Mouse (Mus musculus): ENCODE results near the gene Tbrg1. TPM values are rescaled to one million over a fixed set of nuclear protein-coding genes. Genes with fewer than 3 reads are reported as not detected.

Tbrg1 gene
- total and polyA plus RNA-seq, 3 experiments, result 127 to 159 TPM; not detected in 1

DNA sequence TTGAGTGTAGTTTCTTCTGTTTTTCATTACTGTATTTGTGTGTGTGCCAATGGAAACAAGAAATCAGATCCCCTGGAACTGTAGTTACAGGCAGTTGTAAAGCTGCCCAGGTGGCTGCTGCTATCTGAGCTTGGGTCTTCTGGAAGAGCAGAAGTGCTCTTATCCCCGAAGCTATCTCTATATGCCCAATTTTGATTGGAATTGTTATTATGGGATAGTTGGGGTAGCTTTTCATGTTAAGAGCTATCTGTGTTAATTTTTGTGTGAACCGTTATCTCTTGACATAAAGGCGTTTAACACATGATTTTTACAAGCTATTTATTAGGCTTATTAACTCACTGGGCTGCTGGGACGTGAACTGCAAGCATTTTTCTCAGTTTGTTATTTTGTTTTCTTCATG lies 47.6 kb downstream of the Tbrg1 start:
- Histone ChIP-seq H3K4me1 (ENCODE audit: control insufficient read depth in 1 of 2, insufficient read depth in 2 of 2, low read length in 2 of 2) (peaks cover 17 to 27% of the 10 kb centered on the region in 2 experiments), H3K27ac (ENCODE audit: control insufficient read depth, low read depth, low read length) (no peak overlapping the region), H3K79me2 (ENCODE audit: control insufficient read depth, insufficient read depth, low read length, poor library complexity) (no peaks in the 10 kb centered on the region; the same call in 1 of the 2 replicates), H3K4me3 (ENCODE audit: control insufficient read depth in 1 of 2, insufficient read depth in 1 of 2, low read depth in 2 of 2, low read length in 2 of 2) (no peak overlapping the region), H3K27me3 (ENCODE audit: control insufficient read depth in 1 of 2, insufficient read depth in 2 of 2, low read length in 2 of 2) (no peaks in the 10 kb centered on the region), H3K9me3 (replicated peaks; ENCODE audit: insufficient read depth, low read length) (no peaks in the 10 kb centered on the region), H3K9ac (ENCODE audit: control insufficient read depth, low read depth, low read length, poor library complexity, severe bottlenecking) (no peak overlapping the region), H3K36me3 (ENCODE audit: control insufficient read depth in 1 of 2, insufficient read depth in 2 of 2, low read length in 2 of 2) (peaks cover 0 to 29% of the 10 kb centered on the region in 2 experiments; a peak in 2 of 4 replicates)
- no peak for TF ChIP-seq USF2 (IDR thresholded peaks at IDR 0.05; ENCODE audit: borderline replicate concordance in 1 of 2, insufficient read depth in 1 of 2, low read depth in 1 of 2, low read length in 2 of 2)
- no peak for TF ChIP-seq CTCF (IDR thresholded peaks at IDR 0.05 in 2 of 3, conservative IDR thresholded peaks at IDR 0.05 in 1 of 3; ENCODE audit: control insufficient read depth in 1 of 3, insufficient read depth in 1 of 3, low read depth in 2 of 3, low read length in 3 of 3, poor library complexity in 1 of 3, severe bottlenecking in 1 of 3)
- TF ChIP-seq JUND (IDR thresholded peaks at IDR 0.05; ENCODE audit: low read depth, low read length), result no peak
- TF ChIP-seq CHD2 (IDR thresholded peaks at IDR 0.05; ENCODE audit: low read length), result no peak
- TF ChIP-seq MYC (IDR thresholded peaks at IDR 0.05; ENCODE audit: low read depth, low read length), result no peak
- TF ChIP-seq ZKSCAN1 (IDR thresholded peaks at IDR 0.05; ENCODE audit: low read depth, low read length), result no peak
- TF ChIP-seq HCFC1 (IDR thresholded peaks at IDR 0.05; ENCODE audit: low read depth, low read length), result no peak
- no peak for TF ChIP-seq MAZ (IDR thresholded peaks at IDR 0.05; ENCODE audit: low read depth, low read length)
- no peak for TF ChIP-seq POLR2A (IDR thresholded peaks at IDR 0.05; ENCODE audit: control insufficient read depth in 1 of 2, insufficient read depth in 1 of 2, low read depth in 1 of 2, low read length in 2 of 2, poor library complexity in 1 of 2)
- no peak for TF ChIP-seq RAD21 (IDR thresholded peaks at IDR 0.05; ENCODE audit: low read depth, low read length)
- peak; percentile 75 for TF ChIP-seq ETS1 (IDR thresholded peaks at IDR 0.05; ENCODE audit: low read depth, low read length)
- no peak for TF ChIP-seq NRF1 (IDR thresholded peaks at IDR 0.05; ENCODE audit: insufficient read depth, low read depth, low read length, poor library complexity, severe bottlenecking)
- no peak for TF ChIP-seq USF1 (IDR thresholded peaks at IDR 0.05; ENCODE audit: low read depth, low read length)
- TF ChIP-seq UBTF (IDR thresholded peaks at IDR 0.05; ENCODE audit: borderline replicate concordance, insufficient read depth, low read depth, low read length), result no peak
- TF ChIP-seq ZC3H11A (IDR thresholded peaks at IDR 0.05; ENCODE audit: low read depth, low read length), result no peak
- TF ChIP-seq ZMIZ1 (IDR thresholded peaks at IDR 0.05; ENCODE audit: low read depth, low read length), result no peak
- TF ChIP-seq MXI1 (IDR thresholded peaks at IDR 0.05; ENCODE audit: low read depth, low read length), result 0 out of 2 replicates have a peak, but pooled peaks have one; percentile 47
- TF ChIP-seq ELF1 (IDR thresholded peaks at IDR 0.05; ENCODE audit: low read depth, low read length), result no peak
- 0 out of 2 replicates have a peak, but pooled peaks have one; percentile 24 for TF ChIP-seq SIN3A (IDR thresholded peaks at IDR 0.05; ENCODE audit: low read length)
- TF ChIP-seq RCOR1 (IDR thresholded peaks at IDR 0.05; ENCODE audit: low read depth, low read length), result peak; percentile 78
- TF ChIP-seq NELFE (IDR thresholded peaks at IDR 0.05; ENCODE audit: low read depth, low read length), result no peak
- no peak for TF ChIP-seq MAX (IDR thresholded peaks at IDR 0.05; ENCODE audit: low read length)
- no peak for TF ChIP-seq TBP (IDR thresholded peaks at IDR 0.05; ENCODE audit: low read depth, low read length)
- TF ChIP-seq GABPA (IDR thresholded peaks at IDR 0.05; ENCODE audit: low read depth, low read length), result no peak
- no peak for TF ChIP-seq POLR2AphosphoS2 (IDR thresholded peaks at IDR 0.05; ENCODE audit: low read length)
- no peak for TF ChIP-seq MAFK (IDR thresholded peaks at IDR 0.05; ENCODE audit: borderline replicate concordance, low read depth, low read length)
- TF ChIP-seq POLR2AphosphoS5 (IDR thresholded peaks at IDR 0.05; ENCODE audit: borderline replicate concordance, low read depth, low read length), result no peak
- no peak for TF ChIP-seq KAT2A (conservative IDR thresholded peaks at IDR 0.05; ENCODE audit: low read depth, low read length)
- peak; percentile 54; the same call in 1 of the 2 replicates for TF ChIP-seq GATA1 (IDR thresholded peaks at IDR 0.05; ENCODE audit: low read depth, low read length)
- peak; percentile 61 to 62 for TF ChIP-seq EP300 (IDR thresholded peaks at IDR 0.05; ENCODE audit: low read depth in 1 of 2, low read length in 2 of 2)
- TF ChIP-seq MYB (IDR thresholded peaks at IDR 0.05; ENCODE audit: low read depth, low read length), result no peak
- peak; percentile 8; the same call in 1 of the 2 replicates for TF ChIP-seq BHLHE40 (IDR thresholded peaks at IDR 0.05; ENCODE audit: borderline replicate concordance, low read depth, low read length)
- TF ChIP-seq SMC3 (IDR thresholded peaks at IDR 0.05; ENCODE audit: low read depth, low read length), result no peak
- peak; percentile 36 for DNase-seq (ENCODE audit: low read depth, low spot score)
